Mouse (Mus musculus): ENCODE data around the gene Sub1. TPM values are rescaled to one million over a fixed set of nuclear protein-coding genes. Genes with fewer than 3 reads are reported as not detected.
A peak's percentile ranks its signal among the peaks of the same experiment; 100 is the strongest.

The Sub1 gene
- polyA plus RNA-seq, 1 experiment from 2014 or later: 697 TPM

DNA sequence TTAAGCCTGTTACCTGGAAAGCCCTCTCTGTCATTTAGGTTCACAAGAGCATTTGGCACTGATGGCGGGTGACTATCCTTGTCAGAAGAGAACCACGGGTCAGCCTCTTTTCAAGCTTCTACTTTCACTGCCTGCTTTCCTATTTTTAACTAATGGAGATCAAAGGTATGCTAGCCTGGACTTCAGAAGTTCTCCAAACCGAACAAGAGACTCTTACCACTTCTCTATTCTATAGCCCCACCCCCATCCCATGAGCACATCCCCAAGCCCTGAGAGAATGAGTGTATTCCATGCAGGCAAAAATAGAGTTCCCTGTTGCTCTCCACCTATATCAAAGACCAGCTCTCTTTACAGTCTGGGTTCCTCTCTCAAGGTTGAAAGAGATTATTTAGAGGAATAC is 31.0 kb upstream of the Sub1 start:
- no peak overlapping the region for H3K4me2 ChIP-seq (replicated peaks)
- WGBS: 79% methylated on average over 3 of the region's 3 CpGs
- no peaks in the 10 kb centered on the region for H3K27me3 ChIP-seq
- H3K36me3 ChIP-seq: no peaks in the 10 kb centered on the region
- no peak overlapping the region for H3K4me3 ChIP-seq
- H3K9me3 ChIP-seq: no peaks in the 10 kb centered on the region
- H3K27ac ChIP-seq: no peak overlapping the region
- no peaks in the 10 kb centered on the region for H3K4me1 ChIP-seq
- no peak for ATAC-seq (ENCODE audit: insufficient number of reproducible peaks, insufficient read depth, low FRiP score, low TSS enrichment)
- H3K9ac ChIP-seq: no peak overlapping the region

DNA sequence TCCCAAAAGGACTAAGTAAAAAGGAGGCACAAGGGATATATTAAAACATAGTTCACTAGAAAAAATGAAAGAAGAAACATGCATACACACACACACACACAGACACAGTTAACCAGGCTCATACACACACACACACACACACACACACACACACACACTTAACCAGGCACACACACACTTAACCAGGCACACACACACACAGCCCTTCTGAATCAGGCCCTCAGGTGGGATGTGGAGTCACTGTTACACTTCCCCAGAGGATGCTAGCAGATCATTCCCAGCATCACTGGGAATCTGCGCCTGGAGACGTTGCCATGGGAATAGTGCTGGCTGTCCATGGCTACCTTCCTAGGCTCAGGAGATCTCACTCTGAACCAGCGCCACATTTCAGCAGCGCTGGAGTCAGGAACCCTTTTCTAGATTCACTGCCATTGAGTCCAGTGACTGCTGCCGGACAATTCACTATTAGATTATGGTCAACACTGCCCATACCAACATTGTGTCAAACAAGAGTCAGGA is 30.2 kb upstream of the Sub1 start:
- Histone ChIP-seq H3K36me3 (no peaks in the 10 kb centered on the region), H3K27ac (no peak overlapping the region), H3K4me1 (no peaks in the 10 kb centered on the region), H3K4me3 (no peak overlapping the region), H3K27me3 (no peaks in the 10 kb centered on the region), H3K4me2 (replicated peaks) (no peak overlapping the region), H3K9ac (no peak overlapping the region), H3K9me3 (no peaks in the 10 kb centered on the region)
- WGBS: 79% methylated on average over 5 of the region's 5 CpGs
- ATAC-seq (ENCODE audit: insufficient number of reproducible peaks, insufficient read depth, low FRiP score, low TSS enrichment): no peak

DNA sequence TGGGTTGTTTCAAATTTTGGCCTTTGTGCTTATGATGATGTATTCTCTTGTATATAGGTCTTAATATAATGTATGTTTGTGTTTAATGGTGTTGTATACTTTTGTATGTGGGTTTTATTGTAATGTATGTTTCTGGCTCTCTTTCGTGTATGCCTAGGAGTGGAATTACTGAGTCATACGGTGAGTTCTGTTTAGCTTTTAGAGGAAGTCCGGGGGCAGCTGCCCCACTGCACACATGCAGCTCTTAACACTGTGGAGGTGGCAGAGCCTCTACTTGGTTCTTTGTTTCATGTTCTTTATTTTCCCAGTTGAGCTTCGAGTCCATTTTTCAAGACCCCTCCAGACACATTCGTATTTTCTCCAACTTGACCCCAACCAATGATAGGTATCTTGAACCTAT is 29.2 kb upstream of the Sub1 start:
- 84% methylated on average over 5 of the region's 5 CpGs for WGBS
- no peak for ATAC-seq (ENCODE audit: insufficient number of reproducible peaks, insufficient read depth, low FRiP score, low TSS enrichment)

DNA sequence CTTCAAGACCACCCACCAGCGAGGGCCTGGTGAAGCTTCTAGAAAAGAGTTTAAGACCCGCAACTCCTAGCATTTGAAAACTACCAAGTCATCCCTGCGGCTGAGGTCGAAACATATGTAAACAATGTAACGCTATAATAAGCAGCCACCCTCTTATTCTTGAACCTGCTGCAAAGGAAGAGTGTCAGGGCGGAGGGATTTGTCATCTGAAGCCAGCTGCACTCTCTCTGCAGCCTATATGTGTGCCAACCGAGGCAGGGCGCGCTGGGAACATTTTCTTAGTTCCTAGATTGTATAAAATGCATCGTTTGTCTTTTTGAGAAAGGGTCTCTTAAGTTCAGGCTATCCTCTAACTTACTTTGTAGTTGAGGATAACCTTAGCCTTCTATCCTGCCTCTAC is 28.6 kb upstream of the Sub1 start:
- no peak for ATAC-seq (ENCODE audit: insufficient number of reproducible peaks, insufficient read depth, low FRiP score, low TSS enrichment)
- Histone ChIP-seq H3K4me3 (no peak overlapping the region), H3K27ac (no peak overlapping the region), H3K36me3 (no peaks in the 10 kb centered on the region), H3K27me3 (no peaks in the 10 kb centered on the region), H3K9me3 (no peaks in the 10 kb centered on the region), H3K4me2 (replicated peaks) (no peak overlapping the region), H3K4me1 (no peaks in the 10 kb centered on the region), H3K9ac (no peak overlapping the region)
- WGBS: 86% methylated on average over 10 of the region's 10 CpGs

More for the DNA sequence above, 29.2 kb upstream of the Sub1 start:
- no peak overlapping the region for H3K4me3 ChIP-seq
- no peak overlapping the region for H3K27ac ChIP-seq
- H3K9me3 ChIP-seq: no peaks in the 10 kb centered on the region
- no peak overlapping the region for H3K4me2 ChIP-seq (replicated peaks)
- H3K4me1 ChIP-seq: no peaks in the 10 kb centered on the region
- no peaks in the 10 kb centered on the region for H3K27me3 ChIP-seq
- no peak overlapping the region for H3K9ac ChIP-seq
- no peaks in the 10 kb centered on the region for H3K36me3 ChIP-seq

DNA sequence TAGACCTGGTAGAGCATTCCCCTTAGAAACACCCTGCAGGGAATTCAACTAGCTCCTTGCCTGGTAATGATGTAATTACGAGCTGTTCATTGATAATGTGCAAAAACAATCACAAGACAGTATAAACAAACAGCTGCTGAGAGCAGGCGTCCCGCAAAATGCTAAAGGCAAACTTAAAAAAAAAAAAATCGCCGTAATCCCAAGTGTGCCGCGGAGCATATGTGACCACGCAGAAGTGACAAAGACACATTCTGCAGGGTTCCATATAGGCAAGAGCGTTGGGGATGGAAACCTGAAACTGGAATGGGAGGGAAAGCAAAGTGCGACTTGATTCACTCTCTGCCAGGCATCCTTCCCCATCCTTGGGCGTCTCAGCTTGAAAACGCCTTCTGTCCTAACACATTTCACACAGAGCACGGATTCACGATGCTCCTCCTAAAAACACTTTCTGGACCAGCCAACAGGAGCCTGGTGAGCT is 28.0 kb upstream of the Sub1 start:
- Histone ChIP-seq H3K4me1 (no peaks in the 10 kb centered on the region), H3K9ac (no peak overlapping the region), H3K4me3 (no peak overlapping the region), H3K36me3 (no peaks in the 10 kb centered on the region), H3K4me2 (replicated peaks) (no peak overlapping the region), H3K27me3 (no peaks in the 10 kb centered on the region), H3K9me3 (no peaks in the 10 kb centered on the region), H3K27ac (no peak overlapping the region)
- ATAC-seq (ENCODE audit: insufficient number of reproducible peaks, insufficient read depth, low FRiP score, low TSS enrichment): no peak
- WGBS: 47% methylated on average over 14 of the region's 14 CpGs

DNA sequence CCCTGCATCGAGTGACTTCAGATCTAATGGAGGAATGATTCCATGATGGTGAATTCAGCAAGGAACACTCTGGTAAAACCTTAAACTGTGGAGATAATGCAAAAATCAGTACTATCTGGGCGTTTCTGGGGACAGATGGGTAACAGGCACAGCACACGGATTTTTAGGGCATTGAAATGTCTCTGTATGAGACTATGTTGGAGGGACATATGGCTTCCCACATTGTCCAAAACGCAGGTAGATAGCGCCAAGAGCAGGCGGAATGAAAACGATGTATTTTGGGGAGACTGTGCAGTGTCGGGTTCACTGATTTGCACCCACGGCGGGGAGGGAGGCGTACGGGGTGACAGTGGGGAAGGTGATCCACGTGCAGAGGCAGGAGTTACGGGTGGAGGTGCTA is 22.7 kb upstream of the Sub1 start:
- 92% methylated on average over 14 of the region's 14 CpGs for WGBS
- Histone ChIP-seq H3K27ac (no peak overlapping the region), H3K4me2 (replicated peaks) (no peak overlapping the region), H3K27me3 (no peaks in the 10 kb centered on the region), H3K36me3 (no peaks in the 10 kb centered on the region), H3K4me1 (no peaks in the 10 kb centered on the region), H3K4me3 (no peak overlapping the region), H3K9ac (no peak overlapping the region), H3K9me3 (no peaks in the 10 kb centered on the region)
- no peak for ATAC-seq (ENCODE audit: insufficient number of reproducible peaks, insufficient read depth, low FRiP score, low TSS enrichment)

DNA sequence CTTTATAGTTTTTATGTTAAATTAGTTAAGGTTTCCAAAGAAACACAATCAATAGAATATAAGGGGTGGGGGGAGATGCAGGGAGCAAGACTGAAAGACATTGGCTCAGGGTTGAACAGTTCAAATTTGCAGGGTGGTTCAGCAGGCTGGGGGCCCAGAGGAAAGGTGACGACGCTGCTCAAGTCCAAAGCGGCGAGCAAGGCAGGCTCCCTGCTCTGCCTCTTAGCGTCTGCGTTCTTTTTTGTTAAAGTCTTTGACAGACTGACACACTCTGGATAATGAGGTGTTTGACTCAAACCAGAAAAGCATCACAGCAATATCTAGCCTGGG is 21.6 kb upstream of the Sub1 start:
- H3K36me3 ChIP-seq: no peaks in the 10 kb centered on the region
- no peak overlapping the region for H3K4me3 ChIP-seq
- 76% methylated on average over 6 of the region's 6 CpGs for WGBS
- no peak overlapping the region for H3K27ac ChIP-seq
- no peaks in the 10 kb centered on the region for H3K4me1 ChIP-seq
- no peak overlapping the region for H3K9ac ChIP-seq
- no peaks in the 10 kb centered on the region for H3K9me3 ChIP-seq
- no peak overlapping the region for H3K4me2 ChIP-seq (replicated peaks)
- ATAC-seq (ENCODE audit: insufficient number of reproducible peaks, insufficient read depth, low FRiP score, low TSS enrichment): no peak
- H3K27me3 ChIP-seq: no peaks in the 10 kb centered on the region

DNA sequence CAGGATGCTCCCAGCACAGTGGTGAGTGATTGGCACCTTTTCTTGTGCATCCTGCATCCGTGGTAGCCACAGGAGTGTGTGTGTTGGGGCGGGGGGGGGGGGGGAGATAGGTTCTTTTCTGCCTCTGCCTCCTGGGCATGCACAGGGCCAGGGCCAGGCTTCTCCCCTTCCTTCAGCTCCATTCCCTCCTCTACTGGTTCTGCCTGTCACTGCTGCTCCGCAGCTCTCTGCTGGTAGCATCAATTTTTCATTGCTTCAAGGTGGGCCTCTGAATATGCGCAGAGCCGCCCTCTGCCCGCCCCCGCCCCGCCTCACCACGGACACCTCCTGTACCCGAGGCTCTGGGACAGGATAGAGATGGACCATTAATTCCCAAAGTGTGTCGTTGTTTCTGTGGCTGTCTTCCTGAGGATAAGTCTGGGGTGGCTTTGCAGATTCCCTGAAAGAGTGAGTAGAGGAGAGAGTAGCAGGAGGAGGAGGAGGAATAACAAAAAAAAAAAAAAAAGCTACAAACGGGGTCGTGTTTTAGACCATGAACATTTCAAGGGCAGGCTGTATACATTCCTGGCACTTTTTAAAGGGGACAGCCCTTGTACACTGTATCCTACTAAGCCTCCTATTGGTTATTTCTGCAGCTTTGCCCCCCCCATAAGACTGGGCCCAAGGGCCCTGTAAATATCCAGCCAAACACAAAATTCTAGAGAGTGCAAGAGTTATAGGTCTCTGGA is 21.1 kb upstream of the Sub1 start:
- WGBS: 45% methylated on average over 13 of the region's 13 CpGs
- Histone ChIP-seq H3K27me3 (no peaks in the 10 kb centered on the region), H3K4me3 (no peak overlapping the region), H3K4me2 (replicated peaks) (no peak overlapping the region), H3K9me3 (no peaks in the 10 kb centered on the region), H3K9ac (no peak overlapping the region), H3K4me1 (no peaks in the 10 kb centered on the region), H3K27ac (no peak overlapping the region), H3K36me3 (no peaks in the 10 kb centered on the region)
- no peak for ATAC-seq (ENCODE audit: insufficient number of reproducible peaks, insufficient read depth, low FRiP score, low TSS enrichment)

DNA sequence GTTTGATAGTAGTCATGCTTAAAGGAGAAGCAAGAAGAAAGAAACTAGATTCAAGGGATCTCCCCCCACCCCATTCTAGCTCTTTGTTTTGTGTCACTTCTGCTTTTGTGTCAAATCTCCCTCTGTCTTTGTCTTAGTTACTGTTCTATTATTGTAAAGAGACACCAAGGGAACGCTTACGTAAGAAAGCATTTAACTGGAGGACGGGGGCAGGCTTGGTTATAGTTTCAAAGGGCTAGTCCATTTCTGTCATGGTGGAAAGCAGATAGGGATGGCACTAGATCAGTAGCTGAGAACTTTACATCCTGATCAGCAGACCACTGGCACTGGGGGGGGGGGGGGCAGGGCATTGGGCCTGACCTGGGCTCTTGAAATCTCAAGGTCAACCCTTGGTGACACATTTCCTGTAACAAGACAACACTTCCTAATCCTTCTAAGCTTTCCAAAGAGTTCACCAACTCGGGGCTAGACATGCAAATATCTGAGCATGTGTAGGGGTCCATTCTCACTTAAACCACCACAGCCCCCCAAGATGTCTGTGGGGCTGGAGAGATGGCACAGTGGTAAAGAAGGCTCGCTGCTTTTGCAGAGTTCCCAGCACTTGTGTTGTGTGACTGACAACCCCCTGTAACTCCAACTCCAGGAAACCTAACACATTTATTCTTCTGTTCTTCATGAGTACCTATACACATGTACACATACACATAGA is 17.6 kb upstream of the Sub1 start:
- Histone ChIP-seq H3K9ac (no peak overlapping the region), H3K27ac (no peak overlapping the region), H3K9me3 (no peaks in the 10 kb centered on the region), H3K4me2 (replicated peaks) (no peak overlapping the region), H3K36me3 (no peaks in the 10 kb centered on the region), H3K4me1 (no peaks in the 10 kb centered on the region), H3K27me3 (no peaks in the 10 kb centered on the region), H3K4me3 (no peak overlapping the region)
- no peak for ATAC-seq (ENCODE audit: insufficient number of reproducible peaks, insufficient read depth, low FRiP score, low TSS enrichment)
- WGBS: 74% methylated on average over 5 of the region's 5 CpGs

DNA sequence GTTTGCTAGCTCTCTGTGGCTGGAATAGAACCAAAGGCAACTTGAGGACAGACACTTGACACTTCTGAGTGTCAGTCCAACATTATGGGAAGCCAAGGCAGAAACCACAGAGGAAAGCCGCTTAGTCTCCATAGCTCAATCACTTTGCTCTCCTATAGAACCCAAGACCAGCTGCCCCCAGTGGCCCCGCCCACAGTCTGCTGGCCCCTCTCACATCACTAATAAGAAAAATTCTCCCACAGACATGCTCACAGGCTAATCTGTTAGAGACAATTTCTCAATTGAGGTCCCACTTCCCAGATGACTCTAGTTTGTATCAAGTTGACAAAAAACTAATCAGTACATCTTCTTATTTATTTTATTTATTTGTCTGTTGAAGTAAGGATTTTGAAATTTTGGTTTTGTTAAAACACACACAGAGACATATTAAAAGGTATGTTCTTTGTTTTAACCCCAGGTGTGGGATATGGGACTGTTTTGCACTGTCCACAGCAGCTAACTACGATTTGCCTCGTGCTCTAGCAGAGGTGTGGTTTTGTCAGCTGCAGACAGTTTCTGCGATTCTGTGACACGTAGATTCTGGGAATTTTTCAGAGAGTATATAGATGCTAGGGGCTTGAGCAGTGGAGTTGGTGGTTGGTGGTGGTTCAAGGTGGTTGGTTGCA is 16.9 kb upstream of the Sub1 start:
- no peaks in the 10 kb centered on the region for H3K4me1 ChIP-seq
- no peaks in the 10 kb centered on the region for H3K36me3 ChIP-seq
- H3K9me3 ChIP-seq: no peaks in the 10 kb centered on the region
- H3K27ac ChIP-seq: no peak overlapping the region
- H3K4me3 ChIP-seq: no peak overlapping the region
- H3K4me2 ChIP-seq (replicated peaks): no peak overlapping the region
- no peak for ATAC-seq (ENCODE audit: insufficient number of reproducible peaks, insufficient read depth, low FRiP score, low TSS enrichment)
- no peaks in the 10 kb centered on the region for H3K27me3 ChIP-seq
- WGBS: 76% methylated on average over 6 of the region's 6 CpGs
- H3K9ac ChIP-seq: no peak overlapping the region

DNA sequence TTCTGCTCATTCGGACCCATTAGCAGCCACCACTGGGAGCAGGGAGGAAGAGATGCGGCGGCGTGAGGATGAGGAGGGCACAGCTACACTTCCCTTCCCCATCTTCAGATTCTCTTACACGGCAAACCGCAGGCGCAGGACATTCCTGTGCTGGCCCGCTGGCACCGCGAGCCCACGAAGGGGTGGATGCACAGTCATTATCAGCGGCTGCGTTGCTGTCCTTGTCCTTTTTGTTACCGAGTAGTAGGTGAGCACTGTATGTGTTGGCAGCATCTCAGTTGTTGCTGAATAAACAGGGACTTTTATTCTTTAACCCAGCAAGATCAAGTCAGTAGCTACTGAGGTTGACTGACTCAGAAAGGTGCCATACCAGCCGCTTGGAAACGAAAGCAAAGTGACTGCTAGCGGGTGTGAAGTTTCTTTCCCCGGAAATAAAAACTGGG is 13.8 kb upstream of the Sub1 start:
- no peaks in the 10 kb centered on the region for H3K9me3 ChIP-seq
- no peaks in the 10 kb centered on the region for H3K27me3 ChIP-seq
- no peak overlapping the region for H3K9ac ChIP-seq
- no peaks in the 10 kb centered on the region for H3K36me3 ChIP-seq
- H3K27ac ChIP-seq: no peak overlapping the region
- H3K4me2 ChIP-seq (replicated peaks): peak overlapping the region; percentile 36
- peak overlapping the region; percentile 7; the same call in 1 of the 2 replicates for H3K4me3 ChIP-seq
- ATAC-seq (ENCODE audit: insufficient number of reproducible peaks, insufficient read depth, low FRiP score, low TSS enrichment): no peak
- no peaks in the 10 kb centered on the region for H3K4me1 ChIP-seq
- 42% methylated on average over 18 of the region's 18 CpGs for WGBS
